Mouse (Mus musculus): ENCODE measurements around the gene Smim15. TPM values are rescaled to one million over a fixed set of nuclear protein-coding genes. Genes with fewer than 3 reads are reported as not detected.

Smim15 gene
- total RNA-seq, 2 experiments from 2014 or later = 58.8 to 60.0 TPM

- H3K4me3 ChIP-seq = no peak overlapping the region
- TF ChIP-seq CTCF (conservative IDR thresholded peaks at IDR 0.05) = no peak
- DNase-seq (ENCODE audit: low spot score in 2 of 2) = no peak
These were observed 21.8 kb downstream of the Smim15 start for GRCm38 (mm10) chr13:108066021-108066420.

DNA sequence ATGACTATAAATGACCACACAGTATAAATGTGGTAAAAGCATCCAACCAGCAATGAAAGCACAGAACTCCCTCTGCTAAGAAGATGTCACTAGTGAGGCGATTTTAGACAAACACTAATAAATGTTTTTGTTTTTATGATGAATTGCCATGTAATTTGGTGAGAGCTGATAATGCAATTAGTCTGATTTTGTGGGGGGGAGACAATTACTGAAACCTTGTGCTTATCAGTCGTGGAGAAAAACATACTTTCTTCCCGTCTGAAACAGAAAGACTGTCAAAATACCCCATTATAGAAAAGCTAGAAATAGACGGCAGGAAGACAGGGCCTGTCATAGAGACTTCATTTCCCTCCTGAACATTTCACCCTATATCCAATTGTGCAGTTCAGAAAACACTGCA, 24.9 kb downstream of the Smim15 start:
- H3K4me3 ChIP-seq = no peak overlapping the region
- DNase-seq (ENCODE audit: low spot score in 2 of 2) = no peak
- no peak for TF ChIP-seq CTCF (conservative IDR thresholded peaks at IDR 0.05)
- H3K27ac ChIP-seq = no peak overlapping the region

More at GRCm38 (mm10) chr13:108066021-108066420, 21.8 kb downstream of the Smim15 start:
- H3K27ac ChIP-seq = no peak overlapping the region

DNA sequence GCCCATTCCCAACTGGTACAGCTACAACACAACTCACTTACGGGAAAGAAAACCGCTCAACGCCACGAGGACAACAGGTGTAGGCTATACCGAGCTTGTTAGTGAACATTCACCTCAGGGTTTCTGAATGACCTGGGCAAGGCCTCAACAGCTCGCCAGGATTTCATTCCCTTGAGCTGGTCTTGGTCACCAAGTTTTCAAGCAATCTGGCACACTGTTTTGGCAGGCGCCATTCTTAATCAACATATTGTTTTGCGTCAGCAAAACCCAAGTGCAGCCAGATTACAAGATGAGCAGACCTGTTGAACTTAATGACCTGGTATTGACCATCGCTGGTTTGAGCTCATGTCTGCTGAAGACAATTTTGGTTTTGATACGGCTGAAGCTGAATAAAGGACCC, 25.9 kb downstream of the Smim15 start:
- H3K4me3 ChIP-seq = no peak overlapping the region
- no peak overlapping the region for H3K27ac ChIP-seq
- no peak for DNase-seq (ENCODE audit: low spot score in 2 of 2)
- TF ChIP-seq CTCF (conservative IDR thresholded peaks at IDR 0.05) = no peak

DNA sequence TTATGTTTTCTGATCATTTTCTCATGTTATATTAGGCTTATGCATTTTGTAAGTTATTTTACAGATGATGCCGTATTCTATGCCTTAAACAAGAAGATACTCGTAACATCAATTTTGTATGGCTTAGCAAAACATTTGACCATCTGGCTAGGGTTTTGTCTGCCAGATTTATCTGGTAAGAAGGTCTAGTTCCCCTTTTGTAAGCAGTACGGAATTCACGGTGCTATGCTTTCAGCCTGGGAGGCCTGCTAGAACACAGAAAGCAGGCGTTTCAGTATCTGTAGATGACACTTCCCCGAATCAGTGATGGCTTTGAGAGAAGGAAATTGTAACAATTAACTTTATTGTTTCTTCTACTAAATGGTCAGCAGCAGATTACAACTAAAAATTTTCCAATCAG, 33.2 kb downstream of the Smim15 start:
- Histone ChIP-seq H3K27ac (peak overlapping the region; percentile 73), H3K4me3 (no peak overlapping the region)
- TF ChIP-seq CTCF (conservative IDR thresholded peaks at IDR 0.05) = no peak
- DNase-seq (ENCODE audit: low spot score in 2 of 2) = no peak

- peak overlapping the region; percentile 73 for H3K27ac ChIP-seq
- DNase-seq (ENCODE audit: low spot score in 2 of 2) = no peak
- no peak for TF ChIP-seq CTCF (conservative IDR thresholded peaks at IDR 0.05)
- no peak overlapping the region for H3K4me3 ChIP-seq
These were observed 33.7 kb downstream of the Smim15 start for GRCm38 (mm10) chr13:108077901-108078300.

DNA sequence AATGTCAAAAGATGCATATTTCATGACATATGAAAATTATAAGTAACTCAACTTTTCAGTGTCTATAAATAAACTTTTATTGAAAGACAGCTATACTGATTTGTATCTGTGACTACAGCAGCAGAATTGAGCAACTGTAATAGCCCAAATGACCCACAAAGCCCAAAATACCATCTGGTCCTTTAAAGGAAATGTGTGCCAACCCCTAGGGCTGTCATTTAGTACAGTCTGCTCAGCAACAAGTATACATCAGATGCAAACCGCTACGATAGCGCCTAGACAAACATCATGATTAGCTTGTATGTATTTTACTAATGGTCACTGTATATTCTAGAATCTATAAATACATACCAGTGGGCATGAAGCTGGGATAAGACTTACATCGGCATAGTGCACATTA, 39.8 kb downstream of the Smim15 start:
- no peak for DNase-seq (ENCODE audit: low spot score in 2 of 2)
- no peak for TF ChIP-seq CTCF (conservative IDR thresholded peaks at IDR 0.05)
- H3K27ac ChIP-seq = no peak overlapping the region
- H3K4me3 ChIP-seq = no peak overlapping the region

- Histone ChIP-seq H3K4me3 (no peak overlapping the region), H3K27ac (no peak overlapping the region)
- peak in 1 of 2 experiments; percentile 5 for DNase-seq (ENCODE audit: low spot score in 2 of 2)
- TF ChIP-seq CTCF (conservative IDR thresholded peaks at IDR 0.05) = no peak
These were observed 41.8 kb downstream of the Smim15 start for GRCm38 (mm10) chr13:108086036-108086435.

- Histone ChIP-seq H3K4me3 (no peak overlapping the region), H3K27ac (no peak overlapping the region)
- no peak for DNase-seq (ENCODE audit: low spot score in 2 of 2)
- no peak for TF ChIP-seq CTCF (conservative IDR thresholded peaks at IDR 0.05)
These were observed 42.5 kb downstream of the Smim15 start for GRCm38 (mm10) chr13:108086724-108087123.

GRCm38 (mm10) chr13:108092290-108092689, 48.0 kb downstream of the Smim15 start:
- Histone ChIP-seq H3K27ac (no peak overlapping the region), H3K4me3 (no peak overlapping the region)
- DNase-seq (ENCODE audit: low spot score in 2 of 2) = no peak
- TF ChIP-seq CTCF (conservative IDR thresholded peaks at IDR 0.05) = no peak

DNA sequence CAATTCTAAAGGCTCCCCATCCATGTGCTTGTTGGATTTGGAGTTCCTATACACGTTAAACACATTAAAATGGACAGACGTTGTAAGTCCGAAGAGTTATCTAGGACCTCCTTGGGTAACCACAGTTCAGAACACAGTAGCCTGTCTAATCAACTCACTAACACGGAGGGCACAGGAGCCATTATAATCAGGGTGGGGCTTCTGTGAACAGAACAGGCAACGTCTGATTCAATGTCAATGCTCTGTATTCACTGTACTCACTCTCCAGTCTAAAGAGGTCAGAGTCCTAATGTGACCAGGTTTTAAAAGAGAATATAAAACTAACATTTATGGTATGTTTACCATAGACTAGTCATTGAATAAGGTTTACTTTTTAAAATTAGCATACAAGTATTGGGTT, 50.4 kb downstream of the Smim15 start:
- no peak overlapping the region for H3K4me3 ChIP-seq
- no peak for DNase-seq (ENCODE audit: low spot score in 2 of 2)
- H3K27ac ChIP-seq = no peak overlapping the region
- no peak for TF ChIP-seq CTCF (conservative IDR thresholded peaks at IDR 0.05)

DNA sequence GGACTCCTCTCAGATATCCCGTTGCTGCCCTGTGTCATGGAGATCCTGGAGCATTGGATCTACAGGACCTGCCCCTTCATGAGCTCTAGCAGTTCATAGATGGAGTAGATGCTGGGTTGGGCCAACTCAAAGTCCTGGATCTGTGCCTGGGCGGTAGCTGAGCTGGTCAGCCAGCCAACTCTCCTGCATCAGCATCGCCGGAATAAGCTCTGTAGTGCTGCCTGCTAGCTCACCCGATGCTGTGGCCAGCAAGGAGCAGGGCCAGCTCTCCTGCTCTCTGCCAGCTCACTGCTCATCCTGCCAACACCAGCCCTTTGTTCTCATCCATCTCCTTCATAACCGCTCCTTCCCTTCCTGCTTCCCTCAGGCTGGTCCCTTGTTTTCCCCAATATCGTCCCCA, 51.4 kb downstream of the Smim15 start:
- no peak overlapping the region; the same call in 1 of the 2 replicates for H3K27ac ChIP-seq
- no peak for TF ChIP-seq CTCF (conservative IDR thresholded peaks at IDR 0.05)
- DNase-seq (ENCODE audit: low spot score in 2 of 2) = peak; percentile 41 to 47

DNA sequence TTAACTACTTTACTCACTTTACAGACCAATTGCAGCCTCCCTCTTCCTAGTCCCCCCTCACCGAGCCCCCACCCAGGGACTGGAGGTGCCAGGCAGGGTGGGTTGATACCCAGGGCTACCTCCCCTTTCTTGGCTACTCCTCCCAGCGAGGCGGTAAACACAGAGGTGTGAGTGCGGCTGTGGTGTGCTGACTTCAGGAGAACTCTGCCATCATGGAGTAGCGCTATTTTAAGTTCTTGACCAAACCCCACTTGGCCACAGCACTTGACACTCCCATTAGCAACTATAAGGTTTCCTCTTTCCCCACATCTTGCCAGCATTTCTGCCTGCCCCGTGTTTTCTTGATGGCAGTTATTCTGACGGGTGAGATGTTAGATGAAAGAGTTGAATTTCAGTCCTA, 52.2 kb downstream of the Smim15 start:
- DNase-seq (ENCODE audit: low spot score in 2 of 2) = no peak
- Histone ChIP-seq H3K4me3 (no peak overlapping the region), H3K27ac (no peak overlapping the region)
- TF ChIP-seq CTCF (conservative IDR thresholded peaks at IDR 0.05) = no peak

More for the DNA sequence above, 51.4 kb downstream of the Smim15 start:
- no peak overlapping the region for H3K4me3 ChIP-seq

Other genes with a start within 250 kb of the Smim15 start
- 10 to 100 TPM; 21.5 to 24.2 TPM for gene Ndufaf2, start 114.2 kb downstream of the Smim15 start, total RNA-seq (2021)
- 10 to 100 TPM; 17.1 to 18.3 TPM for gene Ercc8, start 114.3 kb downstream of the Smim15 start, total RNA-seq (2021)
- 1 to 10 TPM; 5.1 to 5.8 TPM for gene Elovl7, start 170.0 kb downstream of the Smim15 start, total RNA-seq (2021)